Mouse (Mus musculus) gastrocnemius, adult 8-10 months (tissue): Measurements from ENCODE around the gene Fxyd6. TPM values are rescaled to one million over a fixed set of nuclear protein-coding genes. Genes with fewer than 3 reads are reported as not detected.

Source experiments
- DNase-seq, 2 experiments: peaks; one replicate each; pipeline ENCODE4 v3.0.0; 2022; ENCODE audit warnings: low spot score in 2 of 2
- total RNA-seq, 4 experiments: library from RNA; stranded (reverse); gene quantifications; 2 replicates each; pipeline ENCODE4 v1.2.4; 2022

The Fxyd6 gene
- total RNA-seq, 4 experiments from 2014 or later, result 42.6 to 50.9 (median 47.3) TPM

DNA sequence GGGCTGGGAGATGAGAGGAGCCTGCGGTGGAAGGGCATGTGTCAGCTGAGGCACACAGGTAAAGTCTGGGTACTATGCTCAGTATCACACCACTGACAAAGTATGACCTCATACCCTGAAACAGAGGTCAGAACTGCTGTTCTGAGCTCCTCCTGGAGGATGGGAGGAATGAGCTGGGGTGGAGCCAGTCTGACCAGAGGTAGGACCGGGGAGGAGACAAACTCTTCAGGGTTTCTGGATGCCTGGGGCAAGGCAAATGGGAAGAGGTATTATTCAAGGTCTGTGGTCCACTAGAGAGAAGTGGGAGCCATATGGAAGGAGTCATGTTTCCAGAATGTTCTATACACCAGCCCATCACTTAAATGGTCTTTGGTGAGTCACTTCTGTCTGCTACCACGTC, 41.1 kb downstream of the Fxyd6 start:
- no peak for DNase-seq

DNA sequence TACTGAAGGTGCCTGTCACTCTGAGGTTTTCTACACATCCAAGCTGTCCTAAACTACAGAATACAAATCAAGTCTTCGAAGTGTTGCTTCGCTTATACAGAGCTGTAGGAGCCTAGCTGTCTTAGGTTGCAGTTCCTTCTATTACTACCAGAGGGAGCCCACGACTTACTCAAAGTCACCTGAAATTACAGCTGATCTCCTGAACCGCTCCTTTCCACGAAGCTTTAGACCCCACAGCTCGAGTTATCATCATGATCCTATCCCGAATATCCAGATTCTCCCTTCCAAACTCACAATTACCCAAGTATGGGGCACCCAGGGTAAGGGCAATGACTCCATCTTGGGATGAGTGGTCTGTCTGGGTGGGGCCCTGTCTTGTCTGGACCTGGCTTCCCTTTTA, 41.8 kb downstream of the Fxyd6 start:
- no peak for DNase-seq

DNA sequence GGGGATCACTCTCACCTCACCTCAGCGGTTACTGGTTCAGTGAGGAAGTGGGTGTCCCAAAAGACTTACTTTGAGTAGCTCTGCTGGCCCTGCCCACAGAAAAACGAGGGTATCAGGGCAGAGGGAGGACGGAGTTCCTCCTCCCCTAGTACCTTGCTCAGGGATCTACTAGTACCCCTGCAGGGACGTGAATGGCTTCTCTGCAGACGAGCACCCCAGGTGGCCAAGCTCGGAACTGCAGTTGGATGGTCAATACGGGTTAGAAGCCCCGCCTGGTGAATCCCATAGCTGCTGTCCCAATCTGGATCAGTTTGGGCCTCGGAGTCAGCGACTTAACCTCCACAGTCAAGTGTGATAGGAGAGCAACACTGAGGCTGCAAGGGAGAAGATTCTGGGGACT, 42.3 kb downstream of the Fxyd6 start:
- DNase-seq, result peak; percentile 68 to 69

DNA sequence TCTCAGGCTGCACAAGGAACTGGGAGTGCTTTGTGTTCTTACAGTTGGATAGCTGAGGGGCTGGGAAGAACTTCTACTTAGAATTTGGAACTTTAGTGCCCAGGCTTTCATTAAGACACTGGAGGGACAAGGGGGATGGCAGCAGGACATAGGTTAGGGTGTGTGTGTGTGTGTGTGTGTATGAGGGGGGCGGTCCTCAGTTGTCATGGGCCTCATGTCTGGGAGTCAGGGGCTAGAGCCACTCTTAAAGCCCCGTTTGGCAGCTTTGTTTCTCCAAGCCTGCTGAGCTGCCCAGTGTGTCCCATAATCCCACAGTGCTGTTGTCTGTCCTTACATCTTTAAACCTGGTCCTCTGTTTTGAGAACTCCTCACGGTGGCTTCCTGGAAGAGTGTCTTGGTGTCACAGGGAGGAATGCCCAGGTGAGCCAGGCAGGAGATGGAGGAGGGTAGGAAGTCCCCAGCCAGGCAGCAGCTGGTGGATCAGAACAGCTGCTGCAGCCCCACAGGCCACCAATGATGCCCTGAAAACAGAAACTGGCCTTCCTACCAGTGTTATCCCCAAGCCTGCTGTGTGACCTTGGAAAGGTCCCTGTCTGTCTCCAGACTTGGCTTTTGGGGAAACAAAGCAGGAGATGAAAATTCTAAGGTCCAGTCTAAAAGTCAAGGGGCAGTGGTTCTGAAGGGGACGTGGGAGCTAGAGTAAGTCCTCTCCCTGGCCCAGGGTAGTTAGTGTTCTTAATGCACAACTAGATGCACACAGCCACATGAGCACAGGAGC, 42.9 kb downstream of the Fxyd6 start:
- DNase-seq, result no peak

DNA sequence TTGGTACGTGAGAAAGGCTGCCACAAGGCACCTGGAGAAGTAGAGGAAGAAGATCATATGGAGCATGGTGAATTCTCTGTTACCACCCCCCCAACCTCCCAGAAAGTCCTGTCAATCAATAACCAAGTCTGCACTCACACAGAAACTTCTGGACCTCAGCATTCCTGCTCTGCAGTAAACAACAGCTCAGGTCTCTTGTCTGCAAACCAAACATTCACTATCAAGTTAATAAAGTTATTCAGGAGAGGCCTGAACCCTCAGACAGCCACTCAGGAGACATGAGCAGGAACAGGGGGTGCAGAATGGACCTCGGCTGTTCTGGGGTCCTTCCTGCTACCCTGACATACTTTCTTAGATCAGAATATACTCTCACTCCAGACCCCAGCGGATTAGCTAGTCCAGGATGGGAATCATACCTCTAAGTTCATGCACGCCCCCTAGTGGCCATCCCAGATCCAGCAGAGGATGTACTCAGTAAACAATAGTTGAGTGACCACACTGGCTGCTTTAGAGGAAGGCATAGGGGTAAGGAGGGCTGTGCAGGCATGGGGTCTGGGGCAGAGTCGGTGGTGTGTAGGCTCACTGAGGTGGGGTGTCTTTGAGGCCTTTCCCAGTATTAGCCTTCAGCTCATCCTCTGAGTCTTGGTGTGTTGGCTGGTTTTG, 43.6 kb downstream of the Fxyd6 start:
- no peak for DNase-seq

DNA sequence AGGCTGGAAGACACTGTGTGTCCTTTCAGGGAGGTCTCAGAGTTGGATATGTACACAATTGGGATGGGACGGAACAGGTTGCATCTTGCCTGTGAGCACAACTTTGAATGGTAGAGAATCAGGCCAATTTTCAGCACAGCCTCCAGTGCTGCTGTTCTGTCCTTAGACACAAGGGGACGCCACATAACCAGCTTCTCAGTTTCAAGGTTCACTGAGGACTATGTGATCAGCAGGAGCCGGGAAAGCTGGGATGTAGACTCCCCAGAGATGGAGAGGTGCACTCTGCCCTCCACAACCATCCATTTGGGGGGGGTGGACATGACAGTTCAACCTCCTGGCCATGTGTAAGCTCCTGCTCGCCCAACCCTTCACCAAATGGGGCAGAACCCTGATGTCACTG, 45.9 kb downstream of the Fxyd6 start:
- no peak for DNase-seq

DNA sequence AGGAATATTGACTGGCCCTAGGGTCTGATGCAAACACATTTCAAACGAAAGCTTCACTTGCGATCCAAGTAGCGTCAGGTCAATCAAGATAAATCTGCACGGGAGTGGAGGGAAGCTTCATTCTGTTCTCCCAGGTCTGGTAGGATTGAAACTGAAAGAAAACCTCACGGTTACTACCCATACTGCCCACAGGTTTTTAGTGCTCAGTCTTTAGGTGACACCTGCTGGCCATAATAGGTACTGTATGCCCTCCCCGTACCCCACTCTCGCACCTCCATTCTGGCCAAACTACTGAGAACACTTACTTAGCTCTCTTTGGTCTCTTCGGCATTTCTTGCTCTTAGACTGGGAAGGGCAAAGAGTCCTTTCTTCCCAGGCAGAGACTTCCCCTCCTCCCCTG, 47.3 kb downstream of the Fxyd6 start:
- no peak for DNase-seq

DNA sequence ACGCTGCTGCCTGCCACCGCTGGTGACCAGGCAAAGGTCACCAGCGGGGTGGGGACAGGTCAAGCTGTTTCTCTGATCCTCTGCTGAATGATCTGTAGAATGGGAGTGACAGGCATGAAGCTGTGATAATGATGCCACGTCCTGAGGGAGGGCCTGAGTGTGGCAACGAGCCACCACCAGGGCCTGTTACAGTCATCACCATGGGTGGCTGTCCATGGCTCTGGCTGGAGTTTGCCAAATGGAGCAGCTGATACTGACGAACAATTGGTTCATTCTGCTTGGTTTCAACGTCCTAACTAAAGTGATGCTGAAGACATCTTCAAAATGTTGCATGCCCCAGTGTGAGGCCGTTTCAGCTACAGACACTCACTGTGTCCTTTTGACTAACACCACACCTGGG, 48.3 kb downstream of the Fxyd6 start:
- DNase-seq, result no peak

DNA sequence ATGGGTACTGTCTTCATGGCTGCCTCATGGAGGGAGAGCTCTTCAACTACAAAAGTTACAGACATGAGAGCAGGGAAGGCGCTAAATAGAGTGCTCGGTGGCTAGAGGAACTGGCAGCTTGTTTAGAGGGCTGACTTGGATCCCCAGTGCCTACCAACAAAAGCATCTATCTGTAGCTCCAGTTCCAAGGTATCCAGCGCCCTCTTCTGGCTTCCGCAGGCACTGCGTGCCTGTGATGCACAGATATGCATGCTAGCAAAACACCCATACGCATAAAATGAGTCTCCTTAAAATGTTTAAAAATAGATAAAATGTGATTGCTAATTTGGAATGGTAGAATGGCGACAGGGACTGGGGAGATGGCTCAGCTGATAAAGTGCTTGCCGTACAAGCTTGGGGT, 51.2 kb downstream of the Fxyd6 start:
- no peak for DNase-seq

DNA sequence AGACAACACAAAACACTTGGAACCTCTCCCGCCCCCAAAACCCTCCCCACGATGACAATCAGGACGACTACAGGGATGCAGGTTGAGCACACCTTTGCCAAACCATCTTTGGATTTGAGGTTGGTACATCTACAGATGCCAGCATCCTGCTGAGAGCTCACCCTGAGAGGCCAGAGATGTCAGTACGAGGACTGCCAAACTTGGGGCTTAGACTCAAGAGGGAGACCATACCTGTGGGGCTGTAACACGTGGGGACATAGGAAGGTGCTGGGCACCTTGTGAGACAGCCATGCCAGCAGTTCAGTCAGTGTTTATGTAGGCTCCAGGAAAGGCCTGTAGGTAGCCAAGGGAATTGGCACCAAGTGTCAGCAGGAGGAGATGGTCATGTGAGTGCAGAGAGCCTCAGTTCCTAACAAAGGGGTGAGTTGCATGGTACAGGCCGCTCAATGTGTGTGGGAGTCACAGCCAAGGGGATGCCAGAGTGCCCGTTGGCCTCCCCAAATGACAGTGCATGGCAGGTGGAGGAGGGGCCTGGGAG, 52.8 kb downstream of the Fxyd6 start:
- DNase-seq, result no peak

DNA sequence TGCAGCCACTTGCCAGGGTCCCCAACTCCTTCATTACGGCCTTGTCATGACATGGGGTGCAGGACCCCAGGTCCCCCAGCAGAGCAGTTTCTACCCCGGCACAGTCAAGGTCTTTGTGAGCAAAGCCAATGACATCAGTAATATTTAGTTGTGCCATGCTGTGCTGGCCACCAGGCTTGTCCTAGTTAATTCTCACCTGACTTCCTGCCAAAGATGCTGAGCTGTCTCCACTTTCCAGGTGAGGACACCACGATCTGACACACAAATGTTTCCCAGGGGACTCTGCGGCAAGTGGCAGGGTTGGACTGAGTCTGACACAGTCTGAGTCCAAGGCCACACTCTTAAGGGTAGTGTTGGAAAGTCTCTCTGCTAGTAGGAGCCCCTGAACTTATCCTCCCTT, 56.5 kb downstream of the Fxyd6 start, which contains the start of gene Dscaml1:
Gene Dscaml1 (plus strand): TSS at position 173 of the 400 bp plus-strand sequence.
- no peak for DNase-seq

DNA sequence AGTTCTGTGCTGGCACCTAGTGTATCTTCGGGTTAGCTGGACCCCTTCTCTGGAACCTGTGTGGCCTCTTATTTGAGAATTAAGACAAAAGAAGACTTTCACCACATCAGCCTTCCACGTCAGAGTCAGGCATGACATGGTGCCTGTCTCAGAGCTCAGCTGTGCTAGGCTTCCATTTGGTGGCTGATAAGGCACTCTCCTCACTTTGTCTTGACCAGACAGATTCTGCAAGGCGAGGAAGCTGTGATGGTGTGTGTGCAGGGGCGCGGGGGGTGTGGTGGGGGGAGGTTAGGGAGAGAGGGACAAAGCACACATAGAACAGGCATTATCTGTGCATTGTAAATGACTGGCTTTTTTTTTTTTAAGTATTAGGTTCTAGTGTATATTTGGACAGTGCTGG, 59.4 kb downstream of the Fxyd6 start:
- DNase-seq, result no peak

DNA sequence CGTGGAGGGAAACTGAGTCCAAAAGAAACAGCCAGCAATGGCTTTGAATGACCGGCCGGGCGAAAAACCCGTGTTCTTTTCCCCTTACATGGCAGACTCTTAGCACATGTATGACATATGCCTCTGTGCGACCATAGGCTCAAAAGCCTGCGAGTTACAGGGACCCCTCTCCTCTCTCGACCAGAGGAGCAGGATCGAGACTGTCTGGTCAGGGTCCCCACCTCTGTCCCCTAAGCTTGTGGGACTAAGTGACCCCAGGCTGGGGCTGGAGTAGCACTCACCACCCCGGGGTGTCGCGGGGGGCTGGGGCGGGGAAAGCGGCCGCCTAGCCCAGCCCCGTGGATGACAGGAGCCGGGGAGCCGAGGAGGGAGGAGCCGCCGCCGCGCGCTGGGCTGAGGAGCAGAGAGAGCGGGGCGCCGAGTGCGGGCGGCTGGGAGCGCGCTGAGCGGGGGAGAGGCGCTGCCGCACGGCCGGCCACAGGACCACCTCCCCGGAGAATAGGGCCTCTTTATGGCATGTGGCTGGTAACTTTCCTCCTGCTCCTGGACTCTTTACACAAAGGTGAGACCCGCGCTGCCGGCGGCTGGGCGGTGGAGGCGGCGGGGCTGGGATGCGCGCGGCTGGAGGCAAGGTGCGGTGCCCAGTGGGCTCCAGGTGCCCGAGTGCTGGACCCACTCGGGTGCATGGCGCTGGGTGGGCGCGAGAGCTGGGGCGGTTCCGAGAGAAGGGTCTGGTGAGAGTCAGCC, 60.1 kb downstream of the Fxyd6 start:
- DNase-seq, result no peak

DNA sequence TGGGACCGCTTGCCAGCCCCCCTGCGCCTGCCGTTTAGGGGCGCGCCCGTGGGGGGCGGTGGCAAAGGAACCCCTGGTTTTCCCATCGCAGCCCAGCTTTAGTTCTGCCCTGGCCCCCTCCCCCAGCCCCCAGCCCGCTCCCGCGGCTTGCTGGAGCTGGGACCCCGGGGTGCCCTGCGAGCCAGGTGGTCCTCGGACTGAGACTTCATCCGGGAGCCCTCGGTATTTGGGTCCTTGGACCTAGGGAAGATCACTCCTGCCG, 60.6 kb downstream of the Fxyd6 start:
- no peak for DNase-seq

DNA sequence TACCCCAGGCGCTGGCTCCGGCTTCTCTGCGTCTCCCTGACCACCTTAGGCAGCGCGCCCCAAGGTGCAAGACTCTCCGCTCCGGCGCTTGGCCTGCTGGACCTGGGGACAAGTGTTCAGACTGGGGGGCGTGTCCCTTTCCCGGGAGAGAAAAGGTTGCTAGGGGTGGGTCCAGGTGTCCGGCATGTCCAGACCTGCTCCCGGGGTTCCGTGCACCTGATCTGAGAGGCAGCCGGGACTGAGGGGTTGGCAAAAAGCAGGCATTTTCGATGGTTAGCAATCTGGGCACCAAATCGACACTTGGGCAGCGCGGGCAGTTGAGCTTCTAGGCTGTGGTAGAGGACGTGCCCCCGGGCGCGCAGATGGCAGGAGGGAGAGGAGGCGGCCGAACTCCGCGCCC, 61.2 kb downstream of the Fxyd6 start:
- no peak for DNase-seq

DNA sequence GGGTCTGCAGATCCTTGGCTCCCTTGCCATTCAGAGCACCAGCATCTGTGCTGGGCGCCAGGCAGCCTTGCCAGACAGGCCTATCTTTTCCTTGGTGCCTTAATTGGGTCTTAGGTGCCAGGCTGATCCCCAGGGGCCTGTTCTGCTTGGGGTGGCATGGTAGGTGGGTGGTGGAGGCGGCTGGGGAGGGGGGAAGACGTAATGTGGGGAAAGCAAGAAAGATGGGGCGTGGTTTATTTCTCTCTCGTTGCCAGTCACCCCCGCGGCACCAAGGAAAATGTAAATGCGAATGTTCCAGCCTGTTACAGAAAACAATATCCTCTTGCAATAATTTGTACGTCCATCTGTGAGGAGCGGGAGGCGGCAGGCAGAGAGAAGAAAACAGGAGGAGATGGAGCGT, 62.7 kb downstream of the Fxyd6 start:
- DNase-seq, result no peak

DNA sequence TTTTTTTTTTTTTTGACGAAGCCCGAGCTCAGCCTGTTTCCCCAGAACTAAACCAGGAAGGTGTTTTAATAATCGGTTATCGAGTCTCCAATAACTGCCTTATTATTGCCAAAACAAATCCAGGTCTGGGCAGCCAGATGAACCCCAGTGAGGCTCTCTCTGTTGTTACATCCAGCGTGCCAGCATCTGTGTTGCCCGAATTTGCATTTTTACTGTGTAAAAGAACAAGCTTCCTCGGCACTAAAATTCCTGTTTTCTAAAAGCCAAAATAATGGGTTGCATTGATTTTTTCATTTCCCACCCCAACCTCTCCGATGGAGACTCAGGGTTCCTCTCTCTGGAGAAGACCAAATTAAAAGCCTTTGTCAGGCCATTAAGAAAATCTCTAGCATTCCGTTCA, 63.1 kb downstream of the Fxyd6 start:
- DNase-seq, result no peak

DNA sequence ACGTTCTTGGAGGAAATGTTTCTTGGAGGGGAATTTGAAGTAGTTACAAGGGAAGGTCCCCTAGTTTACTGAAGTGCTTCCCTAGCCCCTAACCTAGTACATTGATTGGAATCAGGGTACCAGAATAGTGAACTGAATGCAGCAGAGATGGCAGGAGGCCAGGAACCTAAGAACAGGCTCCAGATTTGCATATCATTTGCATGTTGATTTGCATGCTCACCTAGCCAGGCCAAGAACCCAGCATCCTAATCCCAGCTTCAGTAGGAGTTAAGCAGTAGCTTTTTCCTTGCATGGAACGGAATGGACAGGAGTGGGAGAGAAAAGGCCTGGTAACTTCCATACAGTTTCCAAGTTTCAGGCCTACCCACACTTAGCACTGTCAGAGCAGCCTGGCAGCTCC, 64.2 kb downstream of the Fxyd6 start:
- DNase-seq, result no peak

DNA sequence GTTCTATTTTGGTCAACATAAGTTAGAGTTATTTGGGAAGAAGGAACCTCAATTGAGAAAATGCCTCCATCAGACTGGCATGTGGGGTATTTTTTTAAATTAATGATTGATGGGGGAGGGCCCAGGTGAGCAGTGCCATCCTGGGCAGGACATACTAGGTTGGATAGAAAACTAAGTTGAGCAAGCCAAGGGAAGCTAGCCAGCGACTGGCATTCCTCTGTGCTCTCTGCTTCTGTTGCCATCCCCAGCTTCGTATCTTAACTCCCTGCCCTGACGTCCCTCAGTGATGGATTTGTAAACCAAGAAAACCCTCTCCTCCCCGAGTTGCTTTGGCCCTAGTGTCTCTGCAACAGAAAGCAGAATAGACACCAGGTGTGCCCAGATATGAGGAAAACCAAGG, 69.0 kb downstream of the Fxyd6 start:
- no peak for DNase-seq

DNA sequence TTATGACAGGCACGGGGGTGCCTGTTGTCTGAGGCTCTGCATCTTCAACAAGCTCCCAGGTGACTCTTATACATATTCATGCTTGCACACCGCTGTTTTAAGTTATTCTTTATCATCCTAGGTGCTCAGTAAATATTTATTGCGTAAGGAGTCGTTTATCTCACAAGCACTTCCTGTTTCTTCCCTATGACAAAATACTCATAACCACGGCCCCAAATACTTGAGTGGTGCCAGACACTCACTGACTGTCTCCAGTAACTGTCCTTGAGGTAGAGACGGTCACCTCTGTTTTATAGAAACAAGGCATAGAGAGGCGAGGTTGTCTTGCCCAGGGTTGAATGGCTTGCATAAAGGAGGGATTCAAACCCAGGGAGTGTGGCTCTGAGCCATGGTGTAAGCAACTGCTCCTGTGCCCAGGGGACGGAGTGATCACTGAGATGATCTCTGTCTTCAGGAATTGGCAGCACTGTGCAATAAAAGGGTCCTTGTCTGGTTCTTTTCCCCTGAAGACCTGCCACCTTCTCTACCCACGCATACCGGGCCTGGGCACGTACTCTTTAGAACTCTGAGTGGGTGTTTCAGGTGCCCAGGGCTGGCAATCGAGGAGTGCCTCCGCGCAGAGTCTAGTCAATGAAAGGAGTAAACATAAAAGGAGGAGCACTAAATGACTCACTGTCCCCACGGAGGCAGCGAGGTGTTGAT, 70.2 kb downstream of the Fxyd6 start:
- no peak for DNase-seq

DNA sequence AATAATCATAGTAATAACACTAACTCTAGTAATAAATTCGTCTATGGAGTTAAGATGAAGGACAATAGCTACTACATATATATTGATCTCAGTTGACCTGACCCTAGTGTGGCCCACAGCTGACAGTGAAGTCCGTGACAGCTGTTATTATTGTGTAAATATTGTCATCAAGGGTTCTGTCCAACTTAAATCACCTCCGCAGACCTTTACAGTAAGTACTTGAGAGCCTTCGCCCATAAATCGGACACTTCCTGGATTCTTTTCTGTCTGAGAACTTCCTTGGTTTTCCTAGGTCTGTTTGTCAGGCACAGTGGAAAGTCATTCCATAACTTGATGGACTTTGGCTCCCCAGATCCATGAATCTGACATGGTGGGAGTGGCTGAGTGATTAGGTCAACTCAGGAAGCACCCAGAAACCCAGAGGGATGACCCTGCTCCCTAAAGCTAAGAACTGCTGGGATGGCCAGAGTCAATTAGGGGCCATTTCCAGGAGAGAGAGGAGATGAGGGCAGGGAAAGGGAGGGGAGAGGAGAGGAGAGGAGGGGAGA, 74.3 kb downstream of the Fxyd6 start:
- DNase-seq, result no peak
